In the genomic region with DNA sequence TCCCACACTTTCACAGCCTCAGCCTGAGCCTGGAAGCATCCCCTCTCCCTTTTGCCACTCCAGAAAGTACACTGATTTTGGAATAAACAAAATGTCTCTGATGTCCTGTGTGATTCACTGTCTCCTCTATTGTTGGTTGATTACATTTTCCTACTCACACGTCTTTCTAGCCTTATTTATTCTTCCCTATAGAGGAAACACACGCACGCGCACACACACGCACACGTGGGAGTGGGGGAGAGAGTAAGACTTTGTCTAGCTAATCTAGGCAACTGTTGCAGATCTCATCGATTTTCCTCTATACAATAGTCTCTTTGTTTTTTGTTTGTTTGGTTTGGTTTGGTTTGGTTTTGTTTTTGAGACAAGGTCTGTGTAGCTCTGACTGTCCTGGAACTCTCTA, we compare ENCODE assay signal across 13 mouse cellular contexts. TPM values are rescaled to one million over a fixed set of nuclear protein-coding genes. Genes with fewer than 3 reads are reported as not detected.
DNase-seq lines count a peak whose midpoint lies in the region; ATAC-seq and TF ChIP-seq lines count a peak whose summit lies in the region.
"Had no signal": no experiment of that assay in that cellular context is flagged by ENCODE, and none has a peak within 500 bp of the region (broad histone marks: within the 10 kb centered on the region; RNA-seq: fewer than 3 reads in every experiment).

No protein-coding gene starts in this region.

- no peaks in the 10 kb centered on the region for H3K36me3 ChIP-seq in hindbrain, embryonic 15.5 days
- no peaks in the 10 kb centered on the region for H3K36me3 ChIP-seq in hindbrain, embryonic 12.5 days
- H3K36me3 ChIP-seq in stomach, embryonic 15.5 days: no peaks in the 10 kb centered on the region
- H3K36me3 ChIP-seq in stomach, postnatal 0 days (ENCODE audit: control insufficient read depth, insufficient read depth, low read length): no peaks in the 10 kb centered on the region
- H3K36me3 ChIP-seq: heart, embryonic 15.5 days had no signal

- no peaks in the 10 kb centered on the region for H3K9me3 ChIP-seq in hindbrain, embryonic 15.5 days
- no peaks in the 10 kb centered on the region for H3K9me3 ChIP-seq in hindbrain, embryonic 12.5 days (replicated peaks)
- no peaks in the 10 kb centered on the region for H3K9me3 ChIP-seq in stomach, embryonic 15.5 days
- H3K9me3 ChIP-seq in stomach, postnatal 0 days (ENCODE audit: control insufficient read depth, low read length): no peaks in the 10 kb centered on the region
- H3K9me3 ChIP-seq: heart, embryonic 15.5 days had no signal

- TF ChIP-seq EP300 in stomach, postnatal 0 days (optimal IDR thresholded peaks at IDR 0.05): no peak

- ATAC-seq in hindbrain, embryonic 15.5 days (ENCODE audit: low FRiP score, low read depth): no peak
- ATAC-seq in hindbrain, embryonic 12.5 days (ENCODE audit: low FRiP score): no peak
- no peak for ATAC-seq in stomach, embryonic 15.5 days (ENCODE audit: insufficient read depth, low FRiP score, low read depth)
- ATAC-seq in stomach, postnatal 0 days (ENCODE audit: low FRiP score, low TSS enrichment): no peak

- 91% methylated on average over 7 of the region's 7 CpGs for WGBS in hindbrain, embryonic 15.5 days
- 92% methylated on average over 7 of the region's 7 CpGs for WGBS in hindbrain, embryonic 12.5 days
- 87% methylated on average over 7 of the region's 7 CpGs for WGBS in stomach, embryonic 15.5 days
- 87% methylated on average over 7 of the region's 7 CpGs for whole genome bisulfite sequencing in stomach, postnatal 0 days

- H3K9ac ChIP-seq in hindbrain, embryonic 15.5 days: no peak overlapping the region
- no peak overlapping the region for H3K9ac ChIP-seq in hindbrain, embryonic 12.5 days
- no peak overlapping the region for H3K9ac ChIP-seq in stomach, embryonic 15.5 days
- H3K9ac ChIP-seq in stomach, postnatal 0 days (ENCODE audit: low read length): no peak overlapping the region

- H3K4me2 ChIP-seq in hindbrain, embryonic 15.5 days: peak overlapping the region; percentile 59; the same call in 1 of the 2 replicates
- H3K4me2 ChIP-seq in hindbrain, embryonic 12.5 days (replicated peaks): no peak overlapping the region
- no peak overlapping the region for H3K4me2 ChIP-seq in stomach, embryonic 15.5 days
- no peak overlapping the region for H3K4me2 ChIP-seq in stomach, postnatal 0 days (replicated peaks; ENCODE audit: low read depth)

- DNase-seq in stomach, postnatal 0 days (ENCODE audit: low spot score): no peak
- DNase-seq in induced T-regulatory cell, adult 2 months (ENCODE audit: low read depth): peak; percentile 26
- DNase-seq in thymus, postnatal 14 days: no peak
- DNase-seq in adrenal gland, adult 18-20 months (ENCODE audit: low spot score in 2 of 2): no peak
- DNase-seq: cerebellum, adult 18-20 months; gastrocnemius, postnatal 10 days; kidney, postnatal 4 days; lung, embryonic 14.5 days; right cerebral cortex, postnatal 4 days had no signal

- no peaks in the 10 kb centered on the region for H3K27me3 ChIP-seq in hindbrain, embryonic 15.5 days
- H3K27me3 ChIP-seq in hindbrain, embryonic 12.5 days: no peaks in the 10 kb centered on the region
- no peaks in the 10 kb centered on the region for H3K27me3 ChIP-seq in stomach, embryonic 15.5 days (replicated peaks)
- no peaks in the 10 kb centered on the region for H3K27me3 ChIP-seq in stomach, postnatal 0 days (ENCODE audit: control insufficient read depth, insufficient read depth, low read length)
- H3K27me3 ChIP-seq: heart, embryonic 15.5 days had no signal

- no peak for TF ChIP-seq CTCF in stomach, postnatal 0 days (IDR thresholded peaks at IDR 0.05; ENCODE audit: low read depth)

- H3K4me1 ChIP-seq in hindbrain, embryonic 15.5 days (replicated peaks): peaks cover 12% of the 10 kb centered on the region; the same call in 1 of the 2 replicates
- H3K4me1 ChIP-seq in hindbrain, embryonic 12.5 days: no peaks in the 10 kb centered on the region
- H3K4me1 ChIP-seq in stomach, embryonic 15.5 days: no peaks in the 10 kb centered on the region
- H3K4me1 ChIP-seq in stomach, postnatal 0 days (replicated peaks; ENCODE audit: control insufficient read depth, insufficient read depth): no peaks in the 10 kb centered on the region
- H3K4me1 ChIP-seq: heart, embryonic 15.5 days had no signal

- H3K27ac ChIP-seq in hindbrain, embryonic 15.5 days (replicated peaks): no peak overlapping the region
- H3K27ac ChIP-seq in hindbrain, embryonic 12.5 days: no peak overlapping the region
- H3K27ac ChIP-seq in stomach, embryonic 15.5 days: no peak overlapping the region
- H3K27ac ChIP-seq in stomach, postnatal 0 days (replicated peaks): no peak overlapping the region

- no peak overlapping the region for H3K4me3 ChIP-seq in hindbrain, embryonic 15.5 days
- H3K4me3 ChIP-seq in hindbrain, embryonic 12.5 days: no peak overlapping the region
- H3K4me3 ChIP-seq in stomach, embryonic 15.5 days (replicated peaks): peak overlapping the region; percentile 80; the same call in 1 of the 2 replicates
- no peak overlapping the region for H3K4me3 ChIP-seq in stomach, postnatal 0 days (ENCODE audit: low read depth, low read length)

RNA-seq across cellular contexts. Expression of gene Ubxn2a, which starts 0.9 kb away (rescaled TPM):
- 44.7 and 46.7 TPM in 2 replicates for polyA plus RNA-seq in hindbrain, embryonic 15.5 days (2015; fragmentation: Nextera tagmentation; extraction: Ambion mirVana)
- polyA plus RNA-seq in hindbrain, embryonic 12.5 days (2016; fragmentation: Nextera tagmentation; extraction: Ambion mirVana): 36.0 and 38.9 TPM in 2 replicates
- polyA plus RNA-seq in stomach, embryonic 15.5 days (2015; fragmentation: Nextera tagmentation; extraction: Ambion mirVana): 31.6 and 32.3 TPM in 2 replicates
- polyA plus RNA-seq in stomach, postnatal 0 days (2015; fragmentation: Nextera tagmentation; extraction: Ambion mirVana): 35.2 and 37.6 TPM in 2 replicates
- total RNA-seq in adrenal gland, adult 18-20 months (2021): 10 to 100 TPM; 56.2 to 65.5 TPM

RNA-seq across cellular contexts. Expression of gene Atad2b, which starts 8.8 kb away (rescaled TPM):
- 9.0 and 10.2 TPM in 2 replicates for polyA plus RNA-seq in hindbrain, embryonic 15.5 days (2015; fragmentation: Nextera tagmentation; extraction: Ambion mirVana)
- polyA plus RNA-seq in hindbrain, embryonic 12.5 days (2016; fragmentation: Nextera tagmentation; extraction: Ambion mirVana): 25.8 and 28.2 TPM in 2 replicates
- polyA plus RNA-seq in stomach, embryonic 15.5 days (2015; fragmentation: Nextera tagmentation; extraction: Ambion mirVana): 9.3 and 10.8 TPM in 2 replicates
- polyA plus RNA-seq in stomach, postnatal 0 days (2015; fragmentation: Nextera tagmentation; extraction: Ambion mirVana): 4.1 and 4.6 TPM in 2 replicates
- total RNA-seq in adrenal gland, adult 18-20 months (2021): 10 to 100 TPM; 20.6 to 25.2 TPM

RNA-seq across cellular contexts. Expression of gene Mfsd2b, which starts 34.2 kb away (rescaled TPM):
- polyA plus RNA-seq in hindbrain, embryonic 15.5 days (2015; fragmentation: Nextera tagmentation; extraction: Ambion mirVana): 2.4 and 2.6 TPM in 2 replicates
- 3.4 and 4.0 TPM in 2 replicates for polyA plus RNA-seq in hindbrain, embryonic 12.5 days (2016; fragmentation: Nextera tagmentation; extraction: Ambion mirVana)
- polyA plus RNA-seq in stomach, embryonic 15.5 days (2015; fragmentation: Nextera tagmentation; extraction: Ambion mirVana): 2.9 and 5.0 TPM in 2 replicates
- 0.30 and 0.38 TPM in 2 replicates for polyA plus RNA-seq in stomach, postnatal 0 days (2015; fragmentation: Nextera tagmentation; extraction: Ambion mirVana)
- total RNA-seq in adrenal gland, adult 18-20 months (2021): under 1 TPM; 0.89 to 0.99 TPM
